Mouse (Mus musculus) liver, postnatal 0 days (tissue): ENCODE measurements at regions not wholly inside any gene's neighbourhood (a gene's known extent, or its start where the extent isn't known, plus 50 kb on each side); places are given as distances from the start of the nearest gene placed in this dataset.

Experiments
- CTCF ChIP-seq: sonication (generic); IDR thresholded peaks from 2 replicates; pipeline ENCODE4 v1.5.1; 2016; ENCODE audit warnings: antibody characterized with exemption, low read depth
- EP300 ChIP-seq: IDR thresholded peaks from 2 replicates; pipeline ENCODE4 v1.6.1; 2016; ENCODE audit warnings: antibody characterized with exemption, low read depth, mild to moderate bottlenecking

DNA sequence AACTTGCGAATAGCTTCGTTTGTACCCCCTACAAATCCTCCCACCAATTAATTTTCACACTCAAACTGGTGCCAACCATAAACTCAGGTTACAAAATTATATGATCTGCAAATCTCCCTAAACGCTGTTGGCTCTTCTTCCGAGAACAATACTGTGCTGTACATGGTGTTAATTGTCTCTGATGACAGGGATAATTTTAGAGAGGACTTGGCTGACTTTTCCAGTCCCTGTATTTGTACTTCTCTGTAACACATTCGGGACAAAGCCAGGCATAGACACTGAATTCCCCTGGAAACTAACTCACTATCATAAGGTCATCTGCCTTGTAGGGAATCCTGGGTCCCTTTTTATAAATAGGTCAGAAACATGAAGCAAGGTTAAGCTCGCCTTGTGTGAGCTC is 442.4 kb downstream of the Ppargc1a start:
- TF ChIP-seq CTCF (no peak), EP300 (no peak)
